Mouse (Mus musculus): ENCODE measurements around the gene Dhx36. TPM values are rescaled to one million over a fixed set of nuclear protein-coding genes. Genes with fewer than 3 reads are reported as not detected.

The Dhx36 gene
- polyA plus RNA-seq, 1 experiment from 2014 or later, result 20.3 TPM

DNA sequence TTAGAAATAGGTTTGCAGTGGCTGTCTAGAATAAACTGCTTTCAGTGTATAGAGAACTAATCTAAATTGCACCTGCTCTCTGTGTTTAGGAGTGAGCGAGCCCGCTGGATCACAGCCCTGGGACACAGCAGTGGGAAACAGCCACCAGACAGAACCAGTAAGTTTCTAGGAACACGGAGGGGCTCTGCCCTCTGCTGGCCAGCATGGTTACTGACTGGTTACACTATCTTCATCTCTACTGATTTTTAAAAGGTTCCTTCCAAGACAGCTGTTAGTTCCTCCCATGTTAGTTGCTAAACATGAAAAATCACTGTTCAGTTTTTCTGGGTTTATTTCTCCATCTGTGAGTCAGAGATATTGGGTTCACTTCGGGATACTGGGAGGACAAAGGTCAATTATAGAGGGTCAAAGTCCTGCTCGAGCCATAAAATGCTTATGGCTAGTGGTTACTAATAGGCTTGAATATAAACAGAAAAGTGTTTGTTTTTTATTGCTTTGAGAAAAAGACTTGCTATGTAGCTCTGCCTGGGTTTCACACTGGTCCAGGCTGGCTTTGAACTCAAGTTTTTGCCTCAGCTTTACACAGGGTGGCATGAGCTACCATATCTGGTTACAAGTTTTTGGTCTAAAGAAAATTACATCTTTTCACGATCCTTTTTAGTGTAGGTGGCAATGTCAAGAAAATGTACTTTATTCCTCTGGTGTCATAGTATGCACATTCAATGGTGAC is 48.4 kb downstream of the Dhx36 start:
- Histone ChIP-seq H3K27ac (no peak overlapping the region), H3K4me1 (0 out of 2 replicates have a peak, but pooled peaks cover 4% of the 10 kb centered on the region), H3K4me3 (no peak overlapping the region), H3K36me3 (peaks cover 22% of the 10 kb centered on the region), H3K27me3 (replicated peaks) (no peaks in the 10 kb centered on the region), H3K9me3 (replicated peaks) (no peaks in the 10 kb centered on the region), H3K4me2 (no peak overlapping the region), H3K9ac (no peak overlapping the region)
- no peak for ATAC-seq
- 51% methylated on average over 6 of the region's 6 CpGs for WGBS (ENCODE audit: insufficient replicate concordance)

DNA sequence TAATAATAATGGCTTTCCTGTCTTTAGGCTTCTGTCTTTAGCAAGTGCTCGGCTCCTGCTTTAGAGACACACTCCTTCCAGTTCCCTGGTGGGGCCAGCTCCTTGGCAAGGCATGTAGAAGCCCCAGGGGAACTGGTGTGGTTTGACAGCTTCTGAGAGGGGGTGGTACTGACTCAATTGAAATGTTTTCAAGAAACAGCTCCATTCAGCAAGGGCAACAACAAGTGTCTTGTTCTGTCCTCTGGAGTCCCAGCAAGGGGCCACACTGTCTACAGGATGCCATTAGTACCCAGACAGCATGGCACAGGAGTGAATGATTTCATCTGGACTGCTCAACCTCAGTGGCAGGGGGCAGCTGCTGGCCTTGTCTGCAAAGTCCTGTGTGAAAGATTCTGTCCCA is 51.0 kb downstream of the Dhx36 start:
- Histone ChIP-seq H3K9ac (no peak overlapping the region), H3K27me3 (replicated peaks) (no peaks in the 10 kb centered on the region), H3K36me3 (peaks cover 8% of the 10 kb centered on the region), H3K4me3 (no peak overlapping the region), H3K4me1 (0 out of 2 replicates have a peak, but pooled peaks cover 4% of the 10 kb centered on the region), H3K4me2 (no peak overlapping the region), H3K27ac (no peak overlapping the region), H3K9me3 (replicated peaks) (no peaks in the 10 kb centered on the region)
- 52% methylated on average over 1 of the region's 1 CpGs for WGBS (ENCODE audit: insufficient replicate concordance)
- no peak for ATAC-seq

DNA sequence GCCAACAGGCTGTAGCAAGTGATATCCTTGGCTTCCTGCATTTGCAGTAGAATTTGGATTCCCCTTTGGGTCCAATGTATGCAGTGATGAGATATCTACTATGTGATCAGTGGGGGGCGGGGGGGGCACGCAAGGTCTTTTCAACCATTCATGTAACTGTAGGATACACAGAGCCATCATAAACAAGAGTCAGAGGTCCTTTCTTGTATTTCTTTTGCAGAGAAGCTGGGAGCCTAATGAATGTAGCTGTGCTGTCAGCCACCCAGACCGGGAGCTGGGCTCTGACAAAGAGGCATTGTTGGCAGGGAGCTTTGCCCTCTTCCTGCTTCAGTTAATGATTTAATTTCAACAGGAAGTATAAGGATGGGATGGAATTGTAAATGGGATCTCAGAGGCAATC is 52.7 kb downstream of the Dhx36 start:
- no peak for ATAC-seq
- H3K27ac ChIP-seq, result no peak overlapping the region
- no peaks in the 10 kb centered on the region for H3K4me1 ChIP-seq
- no peak overlapping the region for H3K4me2 ChIP-seq
- no peaks in the 10 kb centered on the region for H3K27me3 ChIP-seq (replicated peaks)
- no peaks in the 10 kb centered on the region for H3K9me3 ChIP-seq (replicated peaks)
- H3K36me3 ChIP-seq, result no peaks in the 10 kb centered on the region
- no peak overlapping the region for H3K9ac ChIP-seq
- 55% methylated on average over 3 of the region's 3 CpGs for WGBS (ENCODE audit: insufficient replicate concordance)
- H3K4me3 ChIP-seq, result no peak overlapping the region

DNA sequence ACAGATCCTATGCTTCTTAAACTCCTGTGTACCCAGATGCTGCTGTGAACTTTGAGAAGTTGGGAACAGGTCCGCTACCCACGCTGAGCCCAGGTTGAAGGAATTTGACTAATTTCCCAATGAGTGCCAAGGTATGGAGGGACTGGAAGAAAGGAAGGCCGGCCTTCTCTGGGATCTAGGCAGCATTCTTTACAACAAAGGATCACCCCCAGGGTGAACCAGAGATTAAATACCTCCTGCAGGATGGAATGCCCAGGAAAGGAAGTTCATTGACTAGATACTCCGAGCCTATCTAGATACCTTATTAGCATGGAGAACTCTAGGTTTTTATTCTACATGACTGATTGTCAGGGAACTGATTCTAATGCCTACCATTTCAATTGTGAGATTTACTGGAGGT is 53.8 kb downstream of the Dhx36 start:
- Histone ChIP-seq H3K4me2 (no peak overlapping the region), H3K9me3 (replicated peaks) (no peaks in the 10 kb centered on the region), H3K4me1 (no peaks in the 10 kb centered on the region), H3K4me3 (no peak overlapping the region), H3K36me3 (no peaks in the 10 kb centered on the region), H3K27me3 (replicated peaks) (no peaks in the 10 kb centered on the region), H3K9ac (no peak overlapping the region), H3K27ac (no peak overlapping the region)
- WGBS (ENCODE audit: insufficient replicate concordance), result 51% methylated on average over 4 of the region's 4 CpGs
- no peak for ATAC-seq

DNA sequence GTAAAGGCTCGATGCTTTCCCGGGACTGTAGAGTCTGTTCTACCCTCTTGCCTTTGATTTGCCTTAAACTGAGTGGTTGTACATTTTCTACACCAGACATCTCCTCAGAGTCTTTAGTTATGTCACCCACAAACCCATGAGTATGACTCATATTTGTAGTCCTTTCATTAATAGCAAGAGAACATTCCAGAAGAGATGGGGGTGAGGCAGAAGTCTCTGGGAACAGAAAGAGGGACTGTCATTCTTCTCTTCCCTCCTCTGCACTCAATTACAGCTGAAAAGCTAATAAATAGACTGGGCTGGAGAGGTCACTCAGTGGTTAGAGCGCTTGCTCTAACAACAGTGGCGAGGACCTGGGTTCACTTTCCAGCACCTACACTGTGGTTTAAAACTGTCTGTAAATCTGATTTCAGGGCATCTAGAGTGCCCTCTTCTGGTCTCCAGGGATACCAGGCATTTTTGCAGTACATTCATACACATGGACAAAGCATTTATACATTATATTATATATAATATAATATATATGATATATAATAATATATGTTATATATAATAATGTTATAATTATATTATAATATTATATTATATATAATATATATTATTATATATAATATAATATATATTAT is 56.8 kb downstream of the Dhx36 start:
- H3K27me3 ChIP-seq (replicated peaks), result no peaks in the 10 kb centered on the region
- H3K9ac ChIP-seq, result no peak overlapping the region
- H3K4me2 ChIP-seq, result no peak overlapping the region
- no peak for ATAC-seq
- 65% methylated on average over 4 of the region's 4 CpGs for WGBS (ENCODE audit: insufficient replicate concordance)
- no peak overlapping the region for H3K27ac ChIP-seq
- no peaks in the 10 kb centered on the region for H3K4me1 ChIP-seq
- no peaks in the 10 kb centered on the region for H3K36me3 ChIP-seq
- H3K4me3 ChIP-seq, result no peak overlapping the region
- no peaks in the 10 kb centered on the region for H3K9me3 ChIP-seq (replicated peaks)

DNA sequence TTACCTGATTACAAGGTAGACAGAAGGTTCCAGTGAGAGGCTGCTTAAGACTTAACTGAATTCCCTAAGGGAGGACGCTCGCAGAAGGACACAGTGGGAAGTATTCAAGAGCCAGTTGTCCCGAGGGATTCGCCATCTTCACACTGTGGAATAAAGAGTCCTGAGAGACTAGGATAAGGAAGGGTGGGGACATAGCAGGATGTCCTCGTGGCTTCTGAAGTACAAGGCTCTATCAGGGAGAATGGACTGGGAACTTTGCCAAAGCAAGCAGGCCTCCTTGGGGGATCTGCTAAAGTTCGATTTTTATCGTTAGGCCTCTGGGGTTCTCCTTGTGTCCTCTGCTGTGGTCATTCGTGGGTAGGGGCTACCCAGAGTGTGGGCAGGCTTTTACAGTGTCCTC is 59.7 kb downstream of the Dhx36 start:
- WGBS (ENCODE audit: insufficient replicate concordance), result 65% methylated on average over 8 of the region's 8 CpGs
- Histone ChIP-seq H3K4me3 (no peak overlapping the region), H3K27ac (no peak overlapping the region), H3K36me3 (no peaks in the 10 kb centered on the region), H3K4me1 (no peaks in the 10 kb centered on the region), H3K27me3 (replicated peaks) (no peaks in the 10 kb centered on the region), H3K9ac (no peak overlapping the region), H3K9me3 (replicated peaks) (no peaks in the 10 kb centered on the region), H3K4me2 (no peak overlapping the region)
- ATAC-seq, result no peak

DNA sequence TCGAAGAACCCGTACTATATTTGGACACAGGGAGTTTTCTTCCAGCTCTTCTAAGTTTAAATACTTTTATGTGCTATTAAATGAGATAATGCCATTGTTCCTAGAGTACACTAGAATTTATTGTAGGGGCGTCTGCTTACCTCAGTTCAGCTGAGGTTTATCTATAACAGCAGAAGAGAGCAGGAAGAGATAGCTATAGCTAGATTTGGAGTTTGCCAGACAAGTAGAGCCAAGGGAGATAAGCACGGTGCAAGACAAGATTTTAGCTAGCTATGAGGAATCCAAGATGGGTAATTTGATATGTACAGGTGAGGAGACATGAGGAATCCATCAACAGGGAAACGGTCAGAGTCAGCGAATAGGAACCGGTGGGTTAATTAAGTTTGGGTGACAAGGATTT is 60.5 kb downstream of the Dhx36 start:
- H3K36me3 ChIP-seq, result no peaks in the 10 kb centered on the region
- WGBS (ENCODE audit: insufficient replicate concordance), result 61% methylated on average over 7 of the region's 7 CpGs
- no peaks in the 10 kb centered on the region for H3K4me1 ChIP-seq
- H3K4me2 ChIP-seq, result no peak overlapping the region
- no peak overlapping the region for H3K27ac ChIP-seq
- no peaks in the 10 kb centered on the region for H3K9me3 ChIP-seq (replicated peaks)
- no peak overlapping the region for H3K9ac ChIP-seq
- no peak for ATAC-seq
- H3K27me3 ChIP-seq (replicated peaks), result no peaks in the 10 kb centered on the region
- H3K4me3 ChIP-seq, result no peak overlapping the region

DNA sequence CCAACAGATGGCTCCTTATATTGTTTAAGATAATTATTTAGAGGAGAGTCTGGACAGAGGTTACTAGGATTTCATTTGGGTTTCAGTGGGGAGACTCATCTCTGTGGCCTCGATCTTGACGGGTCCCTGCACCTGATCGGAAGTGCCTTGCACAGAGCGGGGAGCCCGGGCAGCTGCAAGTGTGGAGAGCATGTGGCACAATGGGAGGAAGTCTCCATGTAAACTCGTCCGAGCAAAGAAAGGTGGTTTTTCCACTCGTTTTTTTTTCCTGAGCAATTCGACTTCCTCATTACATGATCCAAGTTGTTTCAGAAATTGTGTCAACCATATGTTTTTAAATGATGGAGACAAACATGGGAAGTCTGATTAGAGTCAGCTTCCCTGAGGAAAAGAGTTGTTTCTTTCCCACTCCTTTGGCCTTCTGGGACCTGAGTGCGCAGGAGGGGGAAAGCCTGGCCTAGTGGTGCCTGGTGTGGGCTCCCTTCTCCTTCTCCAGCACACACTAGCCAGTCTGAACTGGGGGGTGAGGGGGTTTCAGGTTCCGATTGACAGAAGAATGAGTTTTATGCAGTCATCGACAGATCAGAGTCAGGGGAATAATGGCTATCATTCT is 63.1 kb downstream of the Dhx36 start:
- H3K4me3 ChIP-seq, result no peak overlapping the region
- no peak overlapping the region for H3K9ac ChIP-seq
- ATAC-seq, result no peak
- 61% methylated on average over 12 of the region's 12 CpGs for WGBS (ENCODE audit: insufficient replicate concordance)
- H3K4me1 ChIP-seq, result no peaks in the 10 kb centered on the region
- H3K4me2 ChIP-seq, result no peak overlapping the region
- no peak overlapping the region for H3K27ac ChIP-seq
- H3K27me3 ChIP-seq (replicated peaks), result no peaks in the 10 kb centered on the region
- no peaks in the 10 kb centered on the region for H3K9me3 ChIP-seq (replicated peaks)
- H3K36me3 ChIP-seq, result no peaks in the 10 kb centered on the region

DNA sequence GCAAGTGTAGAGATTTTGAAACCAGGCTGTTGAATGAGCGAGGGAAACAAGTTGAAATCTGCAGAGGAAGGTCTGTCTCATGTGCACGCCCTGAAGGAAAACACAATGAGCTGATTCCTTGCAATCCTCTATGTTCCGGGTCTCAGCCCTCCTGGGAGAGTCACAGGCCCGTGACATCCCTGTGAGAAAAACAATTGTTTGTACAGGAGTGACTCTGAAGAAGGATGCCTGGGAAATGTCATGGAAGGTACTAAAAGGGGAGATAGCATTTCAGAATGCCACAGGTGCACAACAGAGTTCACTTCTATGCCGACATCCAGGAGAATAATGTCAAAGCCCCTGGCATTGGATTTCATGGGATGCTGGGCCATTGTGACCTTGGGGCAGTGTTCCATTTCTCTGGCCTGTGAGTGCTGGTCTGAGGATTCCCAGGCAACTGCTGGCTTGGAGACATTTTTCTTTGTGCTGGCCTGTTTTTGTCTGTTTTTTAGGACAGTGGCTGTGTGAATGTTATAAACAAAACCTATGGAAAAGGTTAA is 66.3 kb downstream of the Dhx36 start:
- Histone ChIP-seq H3K4me2 (no peak overlapping the region), H3K36me3 (no peaks in the 10 kb centered on the region), H3K4me1 (no peaks in the 10 kb centered on the region), H3K27ac (no peak overlapping the region), H3K9ac (no peak overlapping the region), H3K4me3 (no peak overlapping the region), H3K9me3 (replicated peaks) (no peaks in the 10 kb centered on the region), H3K27me3 (replicated peaks) (no peaks in the 10 kb centered on the region)
- 53% methylated on average over 5 of the region's 5 CpGs for WGBS (ENCODE audit: insufficient replicate concordance)
- ATAC-seq, result no peak

DNA sequence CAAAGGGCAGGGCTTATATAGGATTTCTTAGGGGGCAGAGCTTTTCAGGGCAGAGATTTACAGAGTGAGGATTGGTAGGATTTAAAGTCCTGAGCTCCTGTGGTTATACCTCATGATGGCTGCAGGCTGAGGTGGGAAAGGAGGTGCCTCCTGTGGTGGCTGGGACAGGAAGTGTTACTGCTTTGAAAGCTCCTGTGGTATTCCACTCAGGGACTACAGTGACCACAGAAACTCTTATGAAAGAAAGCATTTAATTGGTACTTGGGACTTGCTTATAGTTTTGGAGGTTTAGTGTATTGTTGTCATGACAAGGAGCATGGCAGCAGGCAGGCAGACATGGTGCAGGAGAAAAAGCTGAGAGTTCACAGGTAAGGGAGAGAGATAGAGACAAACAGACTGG is 70.9 kb downstream of the Dhx36 start:
- no peak overlapping the region for H3K27ac ChIP-seq
- no peaks in the 10 kb centered on the region for H3K36me3 ChIP-seq
- no peaks in the 10 kb centered on the region for H3K9me3 ChIP-seq (replicated peaks)
- H3K4me3 ChIP-seq, result no peak overlapping the region
- H3K9ac ChIP-seq, result no peak overlapping the region
- no peak overlapping the region for H3K4me2 ChIP-seq
- ATAC-seq, result no peak
- H3K27me3 ChIP-seq (replicated peaks), result no peaks in the 10 kb centered on the region
- H3K4me1 ChIP-seq, result no peaks in the 10 kb centered on the region

DNA sequence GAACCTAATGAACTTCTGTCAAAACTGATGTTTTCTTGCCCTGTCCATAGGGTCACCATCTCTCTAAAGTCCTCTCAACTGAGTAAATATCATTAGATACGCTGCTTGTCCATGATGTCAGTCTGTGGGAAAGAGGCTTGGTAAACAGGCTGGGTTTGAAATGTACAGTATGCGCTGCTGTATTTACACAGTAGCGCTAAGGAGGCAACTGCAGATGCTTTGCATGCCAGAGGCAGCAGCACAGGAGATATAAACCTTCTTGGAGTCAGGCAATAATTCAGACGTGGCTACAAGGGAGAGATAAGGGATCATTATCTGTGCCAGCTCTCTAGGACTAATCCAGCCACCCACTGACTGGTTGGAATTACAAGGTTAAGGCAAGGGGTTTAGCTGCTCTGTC is 73.1 kb downstream of the Dhx36 start:
- Histone ChIP-seq H3K9me3 (replicated peaks) (no peaks in the 10 kb centered on the region), H3K4me2 (no peak overlapping the region)
- WGBS (ENCODE audit: insufficient replicate concordance), result 57% methylated on average over 4 of the region's 4 CpGs

DNA sequence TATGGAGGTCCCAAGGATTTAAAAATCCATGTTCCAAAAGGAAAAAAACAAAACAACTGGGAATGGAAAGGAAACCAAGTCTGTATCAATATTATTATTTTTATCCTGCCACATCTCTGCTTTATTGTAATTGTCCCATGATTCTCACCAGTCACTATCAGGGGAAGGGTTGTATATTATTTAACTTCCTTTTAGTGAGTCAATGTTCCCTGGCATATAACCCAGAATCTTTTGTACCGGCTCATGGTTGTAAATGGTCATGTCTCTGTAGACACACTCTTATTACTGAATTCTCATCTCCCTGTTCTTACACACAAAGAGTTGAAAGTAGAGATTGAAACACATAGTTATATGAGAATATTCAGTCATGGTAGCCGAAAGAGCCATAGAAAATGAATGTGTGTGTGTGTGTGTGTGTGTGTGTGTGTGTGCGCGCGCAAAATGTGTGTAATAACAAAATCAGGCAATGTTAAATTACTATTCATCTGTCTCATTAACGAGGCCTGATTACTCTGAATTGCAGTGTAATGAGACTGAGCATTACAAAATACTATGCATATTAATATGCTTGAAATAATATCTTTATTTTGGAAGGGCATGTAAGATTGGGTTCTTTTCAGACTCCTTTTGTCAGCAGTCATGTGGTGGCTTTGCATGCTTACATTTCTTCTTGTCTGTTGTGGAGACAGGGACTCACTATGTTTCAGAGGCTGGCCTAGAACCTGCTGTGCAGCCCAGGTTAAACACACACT is 88.2 kb downstream of the Dhx36 start:
- no peak overlapping the region for H3K9ac ChIP-seq
- no peaks in the 10 kb centered on the region for H3K27me3 ChIP-seq (replicated peaks)
- no peaks in the 10 kb centered on the region for H3K9me3 ChIP-seq (replicated peaks)
- no peak overlapping the region for H3K4me3 ChIP-seq
- WGBS (ENCODE audit: insufficient replicate concordance), result 77% methylated on average over 6 of the region's 6 CpGs
- H3K4me1 ChIP-seq, result no peaks in the 10 kb centered on the region
- no peak overlapping the region for H3K4me2 ChIP-seq
- no peak for ATAC-seq
- no peaks in the 10 kb centered on the region for H3K36me3 ChIP-seq
- H3K27ac ChIP-seq, result no peak overlapping the region

More for the DNA sequence above, 73.1 kb downstream of the Dhx36 start:
- Histone ChIP-seq H3K4me1 (no peaks in the 10 kb centered on the region), H3K27me3 (replicated peaks) (no peaks in the 10 kb centered on the region), H3K9ac (no peak overlapping the region), H3K36me3 (no peaks in the 10 kb centered on the region), H3K4me3 (no peak overlapping the region), H3K27ac (no peak overlapping the region)
- ATAC-seq, result no peak
